ENCODE assay signal across 8 mouse cellular contexts in genomic region chr5:114625590-114625989, GRCm38 (mm10). TPM values are rescaled to one million over a fixed set of nuclear protein-coding genes. Genes with fewer than 3 reads are reported as not detected.
DNase-seq lines count a peak whose midpoint lies in the region; ATAC-seq and TF ChIP-seq lines count a peak whose summit lies in the region.

No protein-coding gene starts in this region.

- no peaks in the 10 kb centered on the region for H3K36me3 ChIP-seq in forebrain, postnatal 0 days (ENCODE audit: insufficient read depth)
- no peaks in the 10 kb centered on the region for H3K36me3 ChIP-seq in forebrain, embryonic 15.5 days

- no peak overlapping the region for H3K27ac ChIP-seq in forebrain, postnatal 0 days (ENCODE audit: low read depth, low read length)
- H3K27ac ChIP-seq in forebrain, embryonic 15.5 days (replicated peaks): no peak overlapping the region

- no peak overlapping the region for H3K9ac ChIP-seq in forebrain, postnatal 0 days
- H3K9ac ChIP-seq in forebrain, embryonic 15.5 days (replicated peaks): no peak overlapping the region

- no peaks in the 10 kb centered on the region for H3K4me1 ChIP-seq in forebrain, postnatal 0 days (ENCODE audit: insufficient read depth)
- H3K4me1 ChIP-seq in forebrain, embryonic 15.5 days: no peaks in the 10 kb centered on the region

- H3K4me3 ChIP-seq in forebrain, postnatal 0 days (ENCODE audit: low read depth, low read length): no peak overlapping the region
- H3K4me3 ChIP-seq in forebrain, embryonic 15.5 days: no peak overlapping the region

- ATAC-seq in forebrain, postnatal 0 days: no peak
- ATAC-seq in forebrain, embryonic 15.5 days (replicated peaks): no peak

- H3K4me2 ChIP-seq in forebrain, postnatal 0 days (ENCODE audit: low read depth): no peak overlapping the region
- H3K4me2 ChIP-seq in forebrain, embryonic 15.5 days (replicated peaks): no peak overlapping the region

- TF ChIP-seq CTCF in forebrain, postnatal 0 days (IDR thresholded peaks at IDR 0.05; ENCODE audit: low read depth): peak; percentile 67

- 22% methylated on average over 3 of the region's 3 CpGs for WGBS in forebrain, postnatal 0 days
- 19% methylated on average over 3 of the region's 3 CpGs for WGBS in forebrain, embryonic 15.5 days

- peaks cover 2% of the 10 kb centered on the region; the same call in 1 of the 2 replicates for H3K27me3 ChIP-seq in forebrain, postnatal 0 days (ENCODE audit: insufficient read depth, low read length)
- H3K27me3 ChIP-seq in forebrain, embryonic 15.5 days: no peaks in the 10 kb centered on the region

- no peaks in the 10 kb centered on the region for H3K9me3 ChIP-seq in forebrain, postnatal 0 days (ENCODE audit: low read length)
- H3K9me3 ChIP-seq in forebrain, embryonic 15.5 days: no peaks in the 10 kb centered on the region

- peak; percentile 51 for DNase-seq in forebrain, postnatal 0 days
- DNase-seq in right cerebral cortex, adult 2 months (ENCODE audit: low spot score in 2 of 2): peak; percentile 44 to 78
- DNase-seq in right cerebral cortex, postnatal 25 days: no peak
- peak; percentile 51 to 62 for DNase-seq in cerebellum, postnatal 36 days
- peak; percentile 29 to 80 for DNase-seq in kidney, postnatal 36 days
- peak; percentile 79 for DNase-seq in naive thymus-derived CD4-positive, alpha-beta T cell, adult 2 months (ENCODE audit: low read depth)
- DNase-seq in thymus, postnatal 25 days: peak; percentile 79

RNA-seq across cellular contexts. Expression of gene Trpv4, which starts 32.6 kb away (rescaled TPM):
- total RNA-seq in forebrain, postnatal 0 days (2014; rRNA removed): 0.81 and 1.5 TPM in 2 replicates
- polyA plus RNA-seq in forebrain, postnatal 0 days (2015; fragmentation: Nextera tagmentation; extraction: Ambion mirVana): 1.3 and 2.4 TPM in 2 replicates
- 0.56 and 0.88 TPM in 2 replicates for polyA plus RNA-seq in forebrain, embryonic 15.5 days (2015; fragmentation: Nextera tagmentation; extraction: Ambion mirVana)

RNA-seq across cellular contexts. Expression of gene Fam222a, which starts 57.8 kb away (rescaled TPM):
- 6.2 and 8.2 TPM in 2 replicates for total RNA-seq in forebrain, postnatal 0 days (2014; rRNA removed)
- polyA plus RNA-seq in forebrain, postnatal 0 days (2015; fragmentation: Nextera tagmentation; extraction: Ambion mirVana): 2.9 and 3.4 TPM in 2 replicates
- polyA plus RNA-seq in forebrain, embryonic 15.5 days (2015; fragmentation: Nextera tagmentation; extraction: Ambion mirVana): 5.2 and 5.6 TPM in 2 replicates
